Mouse (Mus musculus): Measurements from ENCODE around the gene Auh. TPM values are rescaled to one million over a fixed set of nuclear protein-coding genes. Genes with fewer than 3 reads are reported as not detected.

Gene Auh
- polyA plus RNA-seq, 1 experiment from 2014 or later = 33.7 TPM

- peaks cover 13% of the 10 kb centered on the region; the same call in 1 of the 2 replicates for H3K4me1 ChIP-seq (replicated peaks; ENCODE audit: control insufficient read depth, insufficient read depth, low read length)
- H3K4me2 ChIP-seq (ENCODE audit: low read depth, low read length, severe bottlenecking) = no peak overlapping the region
- no peak overlapping the region for H3K4me3 ChIP-seq (ENCODE audit: low read depth, low read length)
- H3K27ac ChIP-seq (ENCODE audit: low read depth, low read length) = no peak overlapping the region
- no peak overlapping the region for H3K9ac ChIP-seq (ENCODE audit: low read length)
- 95% methylated on average over 3 of the region's 3 CpGs for WGBS
- H3K36me3 ChIP-seq (ENCODE audit: control insufficient read depth, insufficient read depth, low read length) = no peaks in the 10 kb centered on the region; the same call in 1 of the 2 replicates
- H3K9me3 ChIP-seq (ENCODE audit: control insufficient read depth, low read length) = no peaks in the 10 kb centered on the region
- peaks cover 4% of the 10 kb centered on the region; the same call in 1 of the 2 replicates for H3K27me3 ChIP-seq (ENCODE audit: control insufficient read depth, insufficient read depth, low read length)
- DNase-seq (ENCODE audit: low spot score) = no peak
- ATAC-seq (replicated peaks; ENCODE audit: low FRiP score) = no peak
Observed at GRCm38 (mm10) chr13:52972626-52973025, 43.1 kb upstream of the Auh start.

GRCm38 (mm10) chr13:52970876-52971275 is 41.4 kb upstream of the Auh start:
- WGBS = 82% methylated on average over 6 of the region's 6 CpGs

GRCm38 (mm10) chr13:52962922-52963321 is 33.4 kb upstream of the Auh start:
- Histone ChIP-seq H3K9me3 (ENCODE audit: control insufficient read depth, low read length) (no peaks in the 10 kb centered on the region), H3K27ac (ENCODE audit: low read depth, low read length) (no peak overlapping the region), H3K36me3 (ENCODE audit: control insufficient read depth, insufficient read depth, low read length) (no peaks in the 10 kb centered on the region; the same call in 1 of the 2 replicates), H3K9ac (ENCODE audit: low read length) (no peak overlapping the region), H3K4me2 (ENCODE audit: low read depth, low read length, severe bottlenecking) (no peak overlapping the region), H3K4me1 (replicated peaks; ENCODE audit: control insufficient read depth, insufficient read depth, low read length) (no peaks in the 10 kb centered on the region), H3K27me3 (ENCODE audit: control insufficient read depth, insufficient read depth, low read length) (no peaks in the 10 kb centered on the region), H3K4me3 (ENCODE audit: low read depth, low read length) (no peak overlapping the region)
- DNase-seq (ENCODE audit: low spot score) = no peak
- WGBS = 87% methylated on average over 4 of the region's 4 CpGs
- no peak for ATAC-seq (replicated peaks; ENCODE audit: low FRiP score)

More at GRCm38 (mm10) chr13:52970876-52971275, 41.4 kb upstream of the Auh start:
- Histone ChIP-seq H3K4me2 (ENCODE audit: low read depth, low read length, severe bottlenecking) (no peak overlapping the region), H3K27ac (ENCODE audit: low read depth, low read length) (no peak overlapping the region), H3K9ac (ENCODE audit: low read length) (no peak overlapping the region), H3K27me3 (ENCODE audit: control insufficient read depth, insufficient read depth, low read length) (no peaks in the 10 kb centered on the region), H3K4me1 (replicated peaks; ENCODE audit: control insufficient read depth, insufficient read depth, low read length) (peaks cover 3% of the 10 kb centered on the region; the same call in 1 of the 2 replicates), H3K9me3 (ENCODE audit: control insufficient read depth, low read length) (no peaks in the 10 kb centered on the region), H3K4me3 (ENCODE audit: low read depth, low read length) (no peak overlapping the region), H3K36me3 (ENCODE audit: control insufficient read depth, insufficient read depth, low read length) (no peaks in the 10 kb centered on the region; the same call in 1 of the 2 replicates)
- ATAC-seq (replicated peaks; ENCODE audit: low FRiP score) = no peak
- no peak for DNase-seq (ENCODE audit: low spot score)

GRCm38 (mm10) chr13:52962361-52962760 is 32.9 kb upstream of the Auh start:
- no peak for ATAC-seq (replicated peaks; ENCODE audit: low FRiP score)
- no peak overlapping the region for H3K4me3 ChIP-seq (ENCODE audit: low read depth, low read length)
- H3K9me3 ChIP-seq (ENCODE audit: control insufficient read depth, low read length) = no peaks in the 10 kb centered on the region
- H3K9ac ChIP-seq (ENCODE audit: low read length) = no peak overlapping the region
- H3K36me3 ChIP-seq (ENCODE audit: control insufficient read depth, insufficient read depth, low read length) = no peaks in the 10 kb centered on the region; the same call in 1 of the 2 replicates
- H3K4me2 ChIP-seq (ENCODE audit: low read depth, low read length, severe bottlenecking) = no peak overlapping the region
- WGBS = 90% methylated on average over 6 of the region's 6 CpGs
- no peaks in the 10 kb centered on the region for H3K27me3 ChIP-seq (ENCODE audit: control insufficient read depth, insufficient read depth, low read length)
- DNase-seq (ENCODE audit: low spot score) = no peak
- no peak overlapping the region for H3K27ac ChIP-seq (ENCODE audit: low read depth, low read length)
- H3K4me1 ChIP-seq (replicated peaks; ENCODE audit: control insufficient read depth, insufficient read depth, low read length) = no peaks in the 10 kb centered on the region

GRCm38 (mm10) chr13:52953779-52954553 is 24.5 kb upstream of the Auh start:
- no peaks in the 10 kb centered on the region for H3K4me1 ChIP-seq (replicated peaks; ENCODE audit: control insufficient read depth, insufficient read depth, low read length)
- no peaks in the 10 kb centered on the region for H3K36me3 ChIP-seq (ENCODE audit: control insufficient read depth, insufficient read depth, low read length)
- no peak overlapping the region for H3K9ac ChIP-seq (ENCODE audit: low read length)
- no peak overlapping the region for H3K4me3 ChIP-seq (ENCODE audit: low read depth, low read length)
- no peak overlapping the region for H3K27ac ChIP-seq (ENCODE audit: low read depth, low read length)
- 70% methylated on average over 6 of the region's 6 CpGs for WGBS
- no peak for ATAC-seq (replicated peaks; ENCODE audit: low FRiP score)
- H3K4me2 ChIP-seq (ENCODE audit: low read depth, low read length, severe bottlenecking) = no peak overlapping the region
- H3K27me3 ChIP-seq (ENCODE audit: control insufficient read depth, insufficient read depth, low read length) = no peaks in the 10 kb centered on the region
- H3K9me3 ChIP-seq (ENCODE audit: control insufficient read depth, low read length) = no peaks in the 10 kb centered on the region
- no peak for DNase-seq (ENCODE audit: low spot score)

- Histone ChIP-seq H3K4me2 (ENCODE audit: low read depth, low read length, severe bottlenecking) (no peak overlapping the region), H3K9ac (ENCODE audit: low read length) (no peak overlapping the region), H3K4me3 (ENCODE audit: low read depth, low read length) (no peak overlapping the region), H3K4me1 (replicated peaks; ENCODE audit: control insufficient read depth, insufficient read depth, low read length) (no peaks in the 10 kb centered on the region), H3K27ac (ENCODE audit: low read depth, low read length) (no peak overlapping the region), H3K9me3 (ENCODE audit: control insufficient read depth, low read length) (no peaks in the 10 kb centered on the region), H3K27me3 (ENCODE audit: control insufficient read depth, insufficient read depth, low read length) (no peaks in the 10 kb centered on the region), H3K36me3 (ENCODE audit: control insufficient read depth, insufficient read depth, low read length) (no peaks in the 10 kb centered on the region)
- WGBS = 92% methylated on average over 3 of the region's 3 CpGs
- DNase-seq (ENCODE audit: low spot score) (no peak), ATAC-seq (replicated peaks; ENCODE audit: low FRiP score) (no peak)
Observed at GRCm38 (mm10) chr13:52949211-52949610, 19.7 kb upstream of the Auh start.

- DNase-seq (ENCODE audit: low spot score) (no peak), ATAC-seq (replicated peaks; ENCODE audit: low FRiP score) (no peak)
- Histone ChIP-seq H3K27ac (ENCODE audit: low read depth, low read length) (no peak overlapping the region), H3K9ac (ENCODE audit: low read length) (no peak overlapping the region), H3K9me3 (ENCODE audit: control insufficient read depth, low read length) (no peaks in the 10 kb centered on the region), H3K4me2 (ENCODE audit: low read depth, low read length, severe bottlenecking) (no peak overlapping the region), H3K27me3 (ENCODE audit: control insufficient read depth, insufficient read depth, low read length) (no peaks in the 10 kb centered on the region), H3K4me1 (replicated peaks; ENCODE audit: control insufficient read depth, insufficient read depth, low read length) (0 out of 2 replicates have a peak, but pooled peaks cover 2% of the 10 kb centered on the region), H3K4me3 (ENCODE audit: low read depth, low read length) (no peak overlapping the region), H3K36me3 (ENCODE audit: control insufficient read depth, insufficient read depth, low read length) (no peaks in the 10 kb centered on the region)
- WGBS = 78% methylated on average over 4 of the region's 4 CpGs
Observed at GRCm38 (mm10) chr13:52947545-52947944, 18.1 kb upstream of the Auh start.

GRCm38 (mm10) chr13:52945769-52946168 is 16.3 kb upstream of the Auh start:
- Histone ChIP-seq H3K27me3 (ENCODE audit: control insufficient read depth, insufficient read depth, low read length) (no peaks in the 10 kb centered on the region), H3K9me3 (ENCODE audit: control insufficient read depth, low read length) (no peaks in the 10 kb centered on the region), H3K4me1 (replicated peaks; ENCODE audit: control insufficient read depth, insufficient read depth, low read length) (0 out of 2 replicates have a peak, but pooled peaks cover 2% of the 10 kb centered on the region), H3K36me3 (ENCODE audit: control insufficient read depth, insufficient read depth, low read length) (no peaks in the 10 kb centered on the region), H3K4me2 (ENCODE audit: low read depth, low read length, severe bottlenecking) (no peak overlapping the region), H3K27ac (ENCODE audit: low read depth, low read length) (no peak overlapping the region), H3K9ac (ENCODE audit: low read length) (no peak overlapping the region), H3K4me3 (ENCODE audit: low read depth, low read length) (no peak overlapping the region)
- DNase-seq (ENCODE audit: low spot score) (no peak), ATAC-seq (replicated peaks; ENCODE audit: low FRiP score) (no peak)
- 86% methylated on average over 9 of the region's 9 CpGs for WGBS

- WGBS = 80% methylated on average over 4 of the region's 4 CpGs
- DNase-seq (ENCODE audit: low spot score) = no peak
- no peak for ATAC-seq (replicated peaks; ENCODE audit: low FRiP score)
- no peaks in the 10 kb centered on the region for H3K27me3 ChIP-seq (ENCODE audit: control insufficient read depth, insufficient read depth, low read length)
- H3K27ac ChIP-seq (ENCODE audit: low read depth, low read length) = no peak overlapping the region
- no peak overlapping the region for H3K4me2 ChIP-seq (ENCODE audit: low read depth, low read length, severe bottlenecking)
- H3K9ac ChIP-seq (ENCODE audit: low read length) = no peak overlapping the region
- no peaks in the 10 kb centered on the region for H3K36me3 ChIP-seq (ENCODE audit: control insufficient read depth, insufficient read depth, low read length)
- no peaks in the 10 kb centered on the region for H3K9me3 ChIP-seq (ENCODE audit: control insufficient read depth, low read length)
- H3K4me1 ChIP-seq (replicated peaks; ENCODE audit: control insufficient read depth, insufficient read depth, low read length) = 0 out of 2 replicates have a peak, but pooled peaks cover 2% of the 10 kb centered on the region
- H3K4me3 ChIP-seq (ENCODE audit: low read depth, low read length) = no peak overlapping the region
Observed at GRCm38 (mm10) chr13:52944116-52944515, 14.6 kb upstream of the Auh start.

Measured in forebrain, embryonic 11.5 days (tissue).